Comparison of ENCODE assay signal across 16 mouse cellular contexts in genomic region chr1:89586991-89587683, GRCm38 (mm10).
A peak's percentile ranks its signal among the peaks of the same experiment; 100 is the strongest.
DNase-seq lines count a peak whose midpoint lies in the region; ATAC-seq lines count a peak whose summit lies in the region.
"Had no signal": no experiment of that assay in that cellular context is flagged by ENCODE, and none has a peak within 500 bp of the region (broad histone marks: within the 10 kb centered on the region; RNA-seq: fewer than 3 reads in every experiment).

No protein-coding gene starts in this region.

- H3K9ac ChIP-seq in heart, embryonic 12.5 days: no peak overlapping the region; the same call in 1 of the 2 replicates
- H3K9ac ChIP-seq: embryonic facial prominence, embryonic 15.5 days; forebrain, embryonic 12.5 days; liver, embryonic 14.5 days had no signal

- H3K4me1 ChIP-seq in heart, embryonic 12.5 days (replicated peaks): peaks cover 28% of the 10 kb centered on the region

- H3K27ac ChIP-seq in heart, embryonic 12.5 days (ENCODE audit: poor library complexity, severe bottlenecking): no peak overlapping the region
- H3K27ac ChIP-seq: embryonic facial prominence, embryonic 15.5 days; forebrain, embryonic 12.5 days; liver, embryonic 14.5 days had no signal

- 20% methylated on average over 14 of the region's 14 CpGs for WGBS in heart, embryonic 12.5 days

- H3K4me3 ChIP-seq in heart, embryonic 12.5 days: no peak overlapping the region; the same call in 1 of the 2 replicates
- H3K4me3 ChIP-seq: embryonic facial prominence, embryonic 15.5 days; forebrain, embryonic 12.5 days had no signal

- DNase-seq in heart, adult 11 months: no peak
- peak; percentile 87 for DNase-seq in layer of hippocampus, adult 9-11 months
- no peak for DNase-seq in layer of hippocampus, postnatal 25 days (ENCODE audit: extremely low spot score in 1 of 2, low spot score in 1 of 2)
- DNase-seq in right cerebral cortex, adult 18-20 months: peak; percentile 66
- no peak for DNase-seq in right cerebral cortex, postnatal 36 days (ENCODE audit: low spot score in 2 of 2)
- no peak for DNase-seq in kidney, postnatal 10 days
- no peak for DNase-seq in cerebellum, postnatal 36 days
- DNase-seq: adrenal gland, postnatal 14 days; cerebellum, postnatal 25 days; kidney, adult 2 months; kidney, postnatal 4 days; right cerebral cortex, postnatal 14 days had no signal

- no peak for ATAC-seq in heart, embryonic 12.5 days (ENCODE audit: insufficient number of reproducible peaks, low FRiP score)

- peak overlapping the region; percentile 47 for H3K4me2 ChIP-seq in heart, embryonic 12.5 days
- H3K4me2 ChIP-seq: embryonic facial prominence, embryonic 15.5 days; forebrain, embryonic 12.5 days had no signal

- H3K36me3 ChIP-seq in heart, embryonic 12.5 days: peaks cover 5% of the 10 kb centered on the region; the same call in 1 of the 2 replicates

- H3K9me3 ChIP-seq in heart, embryonic 12.5 days (replicated peaks): 0 out of 2 replicates have a peak, but pooled peaks cover 4% of the 10 kb centered on the region
- H3K9me3 ChIP-seq: embryonic facial prominence, embryonic 15.5 days had no signal

- H3K27me3 ChIP-seq in heart, embryonic 12.5 days (replicated peaks): peaks cover 1% of the 10 kb centered on the region

Comparison
In these comparisons a context has a peak if more than half of its experiments do, and no peak if none do; other contexts are left out.
1. DNase-seq: peak in layer of hippocampus, adult 9-11 months (single experiment) and right cerebral cortex, adult 18-20 months (single experiment); none in heart, adult 11 months (single experiment), layer of hippocampus, postnatal 25 days (0 of 2), right cerebral cortex, postnatal 36 days (0 of 2), kidney, postnatal 10 days (single experiment) and cerebellum, postnatal 36 days (0 of 2).